Mouse (Mus musculus): ENCODE data around the gene Ccdc40. TPM values are rescaled to one million over a fixed set of nuclear protein-coding genes. Genes with fewer than 3 reads are reported as not detected.
A peak's percentile ranks its signal among the peaks of the same experiment; 100 is the strongest.
"Not testable (repeated sequence)": the region's sequence is repeated elsewhere in the genome, so short reads cannot be mapped to it uniquely, and the experiment has no call there.

Gene Ccdc40
- polyA plus RNA-seq, 1 experiment from 2014 or later, result 6.1 TPM

DNA sequence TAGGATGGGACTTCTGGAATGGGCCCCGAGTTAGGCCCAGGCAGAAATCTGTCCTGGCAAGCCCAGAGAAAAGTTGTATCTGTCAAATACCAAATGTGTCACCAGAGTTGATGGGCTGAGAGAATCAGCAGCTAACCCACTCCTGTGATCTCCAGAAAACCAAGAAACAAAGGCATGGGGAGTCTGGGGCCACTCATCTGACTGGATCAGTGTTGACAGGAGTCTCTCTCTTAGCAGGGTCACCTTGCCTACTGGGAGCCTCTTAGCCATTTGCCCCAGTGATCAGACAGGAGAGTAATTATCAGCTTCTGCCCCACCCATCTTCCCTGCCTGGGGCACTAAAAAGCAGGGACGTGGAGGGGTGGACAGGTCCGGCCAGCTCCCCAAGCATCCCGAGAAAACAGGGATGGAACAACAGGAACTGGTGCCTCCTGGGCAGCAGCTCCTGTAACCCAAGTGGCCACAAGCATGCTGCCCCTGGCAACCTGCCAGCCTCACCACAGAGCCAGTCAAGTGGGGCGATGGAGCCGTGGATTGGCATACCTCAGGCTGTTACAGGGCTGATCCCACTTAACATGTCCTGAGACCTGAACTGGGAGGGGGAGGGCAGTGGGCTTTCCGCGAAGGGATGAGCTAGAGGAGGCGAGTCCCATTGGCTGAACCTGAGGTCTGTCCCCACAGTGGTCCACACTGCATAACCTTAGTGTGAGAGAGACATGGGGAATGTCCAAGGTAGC, 57.6 kb downstream of the Ccdc40 start:
- TF ChIP-seq CTCF (IDR thresholded peaks at IDR 0.05) (no peak), EP300 (IDR thresholded peaks at IDR 0.05) (no peak)
- Histone ChIP-seq H3K4me2 (replicated peaks; ENCODE audit: low read depth, low read length) (no peak overlapping the region), H3K4me1 (ENCODE audit: insufficient read depth, low read depth, low read length) (no peaks in the 10 kb centered on the region), H3K27ac (ENCODE audit: low read length) (peak overlapping the region; percentile 32; the same call in 1 of the 2 replicates), H3K36me3 (ENCODE audit: insufficient read depth, low read length) (peaks cover 41% of the 10 kb centered on the region), H3K4me3 (ENCODE audit: low read depth, low read length) (no peak overlapping the region), H3K9me3 (ENCODE audit: low read length) (no peaks in the 10 kb centered on the region), H3K9ac (replicated peaks; ENCODE audit: low read depth) (no peak overlapping the region), H3K27me3 (replicated peaks; ENCODE audit: insufficient read depth, low read length) (no peaks in the 10 kb centered on the region)
- 28% methylated on average over 9 of the region's 9 CpGs for WGBS
- DNase-seq (ENCODE audit: low spot score), result peak; percentile 78
- ATAC-seq, result peak; percentile 91

DNA sequence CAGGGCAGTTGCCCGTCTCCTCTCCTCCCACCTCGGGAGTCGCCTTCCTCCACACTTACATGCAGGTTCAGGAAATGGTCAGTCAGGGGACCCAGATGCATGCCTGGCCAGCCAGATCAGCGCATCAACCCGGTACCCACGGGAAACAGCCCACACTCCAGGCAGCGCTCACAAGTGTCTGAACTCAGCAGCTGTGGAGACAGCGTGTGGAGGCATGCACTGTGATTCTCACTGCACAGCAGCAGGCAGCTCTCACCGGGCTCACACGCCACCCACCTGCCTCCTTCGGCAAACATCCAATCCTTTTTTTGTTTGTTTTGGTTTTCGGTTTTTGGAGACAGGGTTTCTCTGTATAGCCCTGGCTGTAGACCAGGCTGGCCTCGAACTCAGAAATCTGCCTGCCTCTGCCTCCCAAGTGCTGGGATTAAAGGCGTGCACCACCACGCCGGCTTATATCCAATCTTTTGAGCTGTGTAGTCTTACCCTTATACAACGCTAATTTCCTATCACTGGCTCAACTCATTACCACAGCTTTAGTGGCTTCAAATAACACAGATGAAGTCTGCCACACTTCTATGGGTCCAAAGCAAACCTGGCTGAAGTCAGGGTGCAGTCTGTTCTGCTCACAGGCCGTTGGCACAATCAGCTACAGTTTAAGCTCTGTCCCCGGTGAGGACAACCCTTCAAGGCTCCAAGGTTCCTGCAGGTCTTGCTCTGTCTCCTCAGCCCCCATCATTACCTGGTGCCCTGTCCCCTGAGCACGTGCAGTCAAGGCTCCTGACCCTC, 59.0 kb downstream of the Ccdc40 start:
- TF ChIP-seq EP300 (IDR thresholded peaks at IDR 0.05) (no peak), CTCF (IDR thresholded peaks at IDR 0.05) (no peak)
- DNase-seq (ENCODE audit: low spot score) (no peak), ATAC-seq (no peak)
- Histone ChIP-seq H3K4me2 (replicated peaks; ENCODE audit: low read depth, low read length) (no peak overlapping the region), H3K27ac (ENCODE audit: low read length) (no peak overlapping the region), H3K4me1 (ENCODE audit: insufficient read depth, low read depth, low read length) (no peaks in the 10 kb centered on the region), H3K4me3 (ENCODE audit: low read depth, low read length) (no peak overlapping the region), H3K27me3 (replicated peaks; ENCODE audit: insufficient read depth, low read length) (no peaks in the 10 kb centered on the region), H3K36me3 (ENCODE audit: insufficient read depth, low read length) (peaks cover 42% of the 10 kb centered on the region), H3K9me3 (ENCODE audit: low read length) (no peaks in the 10 kb centered on the region), H3K9ac (replicated peaks; ENCODE audit: low read depth) (no peak overlapping the region)
- 85% methylated on average over 20 of the region's 20 CpGs for WGBS

DNA sequence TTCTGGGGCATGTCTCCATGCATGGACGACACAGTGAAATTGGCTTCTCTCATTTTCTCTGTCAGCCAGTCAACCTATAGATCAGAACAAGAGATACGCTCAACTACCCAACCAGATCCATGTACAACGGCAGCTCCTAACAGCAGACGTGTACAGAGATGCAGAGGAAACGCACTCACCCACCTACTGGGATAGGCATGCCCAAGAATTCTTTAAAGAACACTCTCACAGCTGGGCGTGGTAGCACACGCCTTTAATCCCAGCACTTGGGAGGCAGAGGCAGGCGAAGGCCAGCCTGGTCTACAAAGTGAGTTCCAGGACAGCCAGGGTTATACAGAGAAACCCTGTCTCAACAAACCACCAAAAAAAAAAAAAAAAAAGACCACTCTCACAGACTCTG, 64.5 kb downstream of the Ccdc40 start:
- H3K4me2 ChIP-seq (replicated peaks; ENCODE audit: low read depth, low read length); DNase-seq (ENCODE audit: low spot score); H3K4me1 ChIP-seq (ENCODE audit: insufficient read depth, low read depth, low read length); H3K27ac ChIP-seq (ENCODE audit: low read length); ATAC-seq; H3K9me3 ChIP-seq (ENCODE audit: low read length); H3K9ac ChIP-seq (replicated peaks; ENCODE audit: low read depth); H3K27me3 ChIP-seq (replicated peaks; ENCODE audit: insufficient read depth, low read length); H3K4me3 ChIP-seq (ENCODE audit: low read depth, low read length): not testable (repeated sequence)
- 99% methylated on average over 8 of the region's 8 CpGs for whole genome bisulfite sequencing
- H3K36me3 ChIP-seq (ENCODE audit: insufficient read depth, low read length), result peaks cover 54% of the 10 kb centered on the region

DNA sequence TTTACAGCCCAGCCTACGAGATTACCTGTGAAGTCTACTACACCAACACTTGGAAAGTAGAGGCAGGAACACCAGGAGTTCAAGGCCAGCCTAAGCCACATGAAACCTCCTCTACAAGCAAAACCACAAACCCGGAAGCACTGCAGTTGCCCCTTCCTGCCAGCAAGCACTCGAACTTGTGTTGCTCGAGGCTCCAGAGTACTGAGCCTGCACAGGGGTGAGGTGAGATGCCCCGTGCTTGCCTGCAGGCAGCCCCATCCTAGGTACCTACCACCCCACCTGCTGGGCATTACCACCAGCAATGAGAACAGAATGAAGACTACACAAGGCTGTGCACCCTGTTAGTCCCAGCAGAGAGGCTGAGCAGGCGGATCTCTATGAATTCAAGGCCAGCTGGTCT, 69.6 kb downstream of the Ccdc40 start:
- H3K27ac ChIP-seq (ENCODE audit: low read length), result no peak overlapping the region
- DNase-seq (ENCODE audit: low spot score) (no peak), ATAC-seq (no peak)
- WGBS, result 68% methylated on average over 6 of the region's 6 CpGs
- H3K4me1 ChIP-seq (ENCODE audit: insufficient read depth, low read depth, low read length), result peaks cover 4% of the 10 kb centered on the region; the same call in 1 of the 2 replicates
- H3K27me3 ChIP-seq (replicated peaks; ENCODE audit: insufficient read depth, low read length), result no peaks in the 10 kb centered on the region
- TF ChIP-seq CTCF (IDR thresholded peaks at IDR 0.05), result peak; percentile 16; the same call in 1 of the 2 replicates
- TF ChIP-seq EP300 (IDR thresholded peaks at IDR 0.05), result no peak
- H3K9me3 ChIP-seq (ENCODE audit: low read length), result no peaks in the 10 kb centered on the region
- H3K36me3 ChIP-seq (ENCODE audit: insufficient read depth, low read length), result peaks cover 31% of the 10 kb centered on the region
- H3K4me3 ChIP-seq (ENCODE audit: low read depth, low read length), result no peak overlapping the region
- no peak overlapping the region for H3K9ac ChIP-seq (replicated peaks; ENCODE audit: low read depth)
- no peak overlapping the region for H3K4me2 ChIP-seq (replicated peaks; ENCODE audit: low read depth, low read length)

DNA sequence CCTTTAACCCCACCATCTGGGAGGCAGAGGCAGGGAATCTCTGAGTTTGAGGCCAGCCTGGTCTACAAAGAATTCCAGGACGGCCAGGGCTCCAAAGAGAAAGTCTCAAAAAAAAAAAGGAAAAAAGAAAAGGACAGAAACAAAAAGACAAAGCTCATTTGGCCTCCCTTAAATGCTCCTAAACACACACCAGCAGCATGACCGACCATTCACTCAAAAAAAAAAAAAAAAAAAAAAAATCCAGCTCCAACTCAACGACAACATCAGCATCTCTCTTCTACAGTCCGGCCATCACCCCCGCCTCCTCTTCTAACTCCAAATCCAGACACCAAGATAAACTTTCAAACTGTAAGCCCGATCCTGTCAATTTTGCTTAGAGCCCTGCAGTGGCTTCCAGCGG, 70.5 kb downstream of the Ccdc40 start:
- DNase-seq (ENCODE audit: low spot score), result peak; percentile 14
- ATAC-seq, result no peak
- H3K9me3 ChIP-seq (ENCODE audit: low read length), result no peaks in the 10 kb centered on the region
- H3K4me1 ChIP-seq (ENCODE audit: insufficient read depth, low read depth, low read length), result peaks cover 4% of the 10 kb centered on the region; the same call in 1 of the 2 replicates
- peaks cover 23% of the 10 kb centered on the region for H3K36me3 ChIP-seq (ENCODE audit: insufficient read depth, low read length)
- H3K4me2 ChIP-seq (replicated peaks; ENCODE audit: low read depth, low read length), result peak overlapping the region; percentile 76
- no peak overlapping the region for H3K27ac ChIP-seq (ENCODE audit: low read length)
- WGBS, result 7% methylated on average over 6 of the region's 7 CpGs
- no peaks in the 10 kb centered on the region for H3K27me3 ChIP-seq (replicated peaks; ENCODE audit: insufficient read depth, low read length)
- H3K4me3 ChIP-seq (ENCODE audit: low read depth, low read length), result peak overlapping the region; percentile 90
- TF ChIP-seq EP300 (IDR thresholded peaks at IDR 0.05) (no peak), CTCF (IDR thresholded peaks at IDR 0.05) (no peak)
- peak overlapping the region; percentile 96 for H3K9ac ChIP-seq (replicated peaks; ENCODE audit: low read depth)

DNA sequence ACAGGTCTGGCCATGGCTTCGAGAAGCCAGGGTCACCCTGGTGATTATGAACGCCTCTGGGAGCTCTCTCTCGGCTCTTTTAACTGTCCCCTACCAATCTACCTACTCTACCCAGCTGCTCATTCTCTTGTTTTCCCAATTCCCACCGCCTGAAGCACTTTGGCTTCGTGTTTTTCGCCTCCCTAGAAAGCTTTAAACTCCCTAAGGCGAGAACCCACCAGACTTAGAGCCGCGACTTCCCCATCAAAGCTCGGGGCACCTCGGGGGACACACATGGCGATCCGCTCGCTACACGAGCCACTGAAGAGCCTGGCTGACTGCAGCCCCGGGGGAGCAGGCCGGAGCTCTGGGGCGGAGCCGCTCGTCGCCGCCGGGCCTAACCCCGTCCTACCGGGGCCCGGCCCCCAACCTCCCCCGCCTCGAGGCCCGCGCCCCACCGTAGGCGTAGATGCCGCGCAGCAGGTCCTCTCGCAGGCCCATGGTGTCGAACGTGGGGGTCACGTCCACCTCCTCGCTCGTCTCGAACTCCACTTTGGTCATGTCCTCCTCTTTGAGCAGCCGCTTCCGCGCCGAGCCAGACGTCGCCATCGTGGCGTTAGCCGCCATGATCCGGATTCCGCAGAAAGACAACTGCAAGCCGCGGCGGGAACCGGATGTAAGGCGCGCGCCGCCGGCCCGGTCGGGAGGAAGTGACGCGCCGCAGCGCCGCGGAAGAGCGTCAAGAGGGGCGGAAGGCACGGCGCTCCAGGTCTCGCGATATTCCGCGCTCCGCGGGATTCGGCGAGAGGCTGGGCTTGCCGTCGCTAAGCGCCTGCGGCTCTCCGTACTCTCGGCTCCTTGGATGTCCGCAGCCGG, 71.2 kb downstream of the Ccdc40 start, which contains the start of gene Eif4a3:
Gene Eif4a3, minus strand, starts transcription at position 699 of the 855 bp plus-strand sequence.
- Histone ChIP-seq H3K4me1 (ENCODE audit: insufficient read depth, low read depth, low read length) (peaks cover 4% of the 10 kb centered on the region; the same call in 1 of the 2 replicates), H3K9me3 (ENCODE audit: low read length) (no peaks in the 10 kb centered on the region), H3K4me3 (ENCODE audit: low read depth, low read length) (peak within 1 kb of the TSS; percentile 90), H3K4me2 (replicated peaks; ENCODE audit: low read depth, low read length) (peak within 1 kb of the TSS; percentile 76), H3K27me3 (replicated peaks; ENCODE audit: insufficient read depth, low read length) (no peaks in the 10 kb centered on the region), H3K36me3 (ENCODE audit: insufficient read depth, low read length) (peaks cover 16% of the 10 kb centered on the region), H3K27ac (ENCODE audit: low read length) (peak within 1 kb of the TSS; percentile 81), H3K9ac (replicated peaks; ENCODE audit: low read depth) (peak within 1 kb of the TSS; percentile 96)
- ATAC-seq, result peak; percentile 97
- peak; percentile 71 for TF ChIP-seq EP300 (IDR thresholded peaks at IDR 0.05)
- no peak for TF ChIP-seq CTCF (IDR thresholded peaks at IDR 0.05)
- peak; percentile 98 for DNase-seq (ENCODE audit: low spot score)
- 1% methylated on average over 89 of the region's 89 CpGs for WGBS
